Mouse (Mus musculus) liver, embryonic 14.5 days (tissue): ENCODE measurements at regions not wholly inside any gene's neighbourhood (a gene's known extent, or its start where the extent isn't known, plus 50 kb on each side); places are given as distances from the start of the nearest gene placed in this dataset.

Experiments used
- CTCF ChIP-seq: IDR thresholded peaks from 2 replicates; pipeline ENCODE4 v1.5.1; 2016; ENCODE audit warnings: antibody characterized with exemption, low read depth, control low read depth
- EP300 ChIP-seq: IDR thresholded peaks from 2 replicates; pipeline ENCODE4 v1.6.1; 2016; ENCODE audit warnings: antibody characterized with exemption, low read depth

DNA sequence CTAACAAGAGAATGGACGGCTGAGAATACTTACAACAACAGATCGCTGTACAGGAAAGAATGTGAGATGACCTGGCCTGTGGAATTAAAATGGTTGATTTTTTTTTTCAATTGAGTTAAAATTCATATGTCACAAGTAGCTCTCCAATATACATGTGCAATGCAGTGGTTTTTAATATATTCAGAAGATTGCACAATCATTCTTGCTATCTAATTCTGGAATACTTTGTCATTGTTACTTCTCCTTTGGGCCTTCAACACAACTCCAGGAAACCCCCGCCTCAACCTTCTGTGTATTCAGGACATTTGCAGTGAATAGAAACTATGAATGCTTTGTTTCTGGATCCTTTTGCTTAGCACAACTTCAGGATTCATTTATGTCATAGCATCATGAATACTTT lies 152.5 kb upstream of the Med13l start:
- TF ChIP-seq CTCF (no peak), EP300 (no peak)
